Mouse (Mus musculus) monocyte, adult 2 months (primary cell): ENCODE data around the gene Tigd4.
"Not testable (repeated sequence)": the region's sequence is repeated elsewhere in the genome, so short reads cannot be mapped to it uniquely, and the experiment has no call there.

Experiments used
- DNase-seq, 2 experiments: peaks; one replicate each; pipeline ENCODE4 v3.0.0; 2022; ENCODE audit warnings: low spot score in 2 of 2, low read depth in 1 of 2

Gene Tigd4

DNA sequence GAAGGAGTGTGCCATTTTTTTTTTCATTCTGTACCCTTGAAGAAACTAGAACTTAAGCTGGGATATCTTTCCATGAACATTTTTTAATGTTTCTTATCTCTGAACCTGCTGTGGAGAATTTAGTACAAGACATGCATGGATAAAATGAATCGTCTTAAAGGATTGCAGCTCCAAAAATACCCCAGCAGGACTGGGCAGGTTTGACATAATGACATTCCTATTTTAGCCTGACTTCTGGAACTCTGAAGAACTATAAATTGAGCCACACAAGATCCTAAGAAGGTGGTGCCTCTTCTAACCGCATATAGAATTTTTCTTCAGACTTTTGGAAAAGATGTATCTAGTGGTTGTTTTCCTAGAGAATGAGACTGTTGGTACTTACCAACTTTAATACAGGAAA, at the start of gene Tigd4:
TSS of gene Tigd4 (plus strand) at position 301 of the 400 bp plus-strand sequence.
- no peak for DNase-seq

GRCm38 (mm10) chr3:84547177-84547576, 46.2 kb upstream of the Tigd4 start:
- DNase-seq, result no peak

- no peak for DNase-seq
Observed at GRCm38 (mm10) chr3:84555780-84556179, 37.6 kb upstream of the Tigd4 start.

DNA sequence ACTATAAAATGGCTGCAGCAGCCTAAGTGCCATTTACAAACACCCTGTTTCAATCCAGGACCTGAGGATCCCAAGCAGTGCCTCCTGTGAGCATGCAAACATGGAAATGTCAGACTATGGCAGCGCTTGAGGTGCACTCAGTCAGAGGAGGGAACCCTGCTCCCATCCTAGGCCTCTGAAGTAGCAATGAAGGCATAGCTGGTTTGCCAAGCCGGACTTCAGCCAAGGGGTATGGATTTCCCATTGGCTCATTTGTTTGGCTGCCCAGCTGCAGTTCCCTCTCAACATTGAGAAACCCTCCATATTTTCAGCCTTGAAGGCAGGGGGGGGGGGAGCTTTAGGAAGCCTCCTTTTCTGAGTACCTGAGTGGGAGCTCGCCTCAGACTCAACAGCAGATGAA, 35.1 kb upstream of the Tigd4 start:
- no peak for DNase-seq

GRCm38 (mm10) chr3:84562911-84563310, 30.5 kb upstream of the Tigd4 start:
- DNase-seq, result not testable (repeated sequence)

DNA sequence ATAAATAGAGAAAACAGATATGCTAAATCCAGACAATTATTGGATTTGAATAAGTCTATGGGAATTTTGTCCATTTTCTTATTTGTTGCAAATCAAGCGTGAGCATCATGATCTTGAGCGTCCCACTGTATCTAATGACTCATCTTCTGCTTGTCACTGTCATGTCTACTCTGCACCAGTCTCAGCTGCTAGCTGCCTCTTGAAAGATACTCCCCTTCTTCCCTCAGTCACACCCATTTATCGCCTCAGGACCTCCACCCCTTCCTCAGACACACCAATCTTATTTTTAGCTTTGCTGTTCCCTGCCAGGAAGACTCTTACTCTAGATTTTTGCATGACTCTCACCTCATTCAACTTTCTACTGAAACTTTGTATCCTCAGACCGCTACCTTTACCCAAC, 30.0 kb upstream of the Tigd4 start:
- no peak for DNase-seq

DNA sequence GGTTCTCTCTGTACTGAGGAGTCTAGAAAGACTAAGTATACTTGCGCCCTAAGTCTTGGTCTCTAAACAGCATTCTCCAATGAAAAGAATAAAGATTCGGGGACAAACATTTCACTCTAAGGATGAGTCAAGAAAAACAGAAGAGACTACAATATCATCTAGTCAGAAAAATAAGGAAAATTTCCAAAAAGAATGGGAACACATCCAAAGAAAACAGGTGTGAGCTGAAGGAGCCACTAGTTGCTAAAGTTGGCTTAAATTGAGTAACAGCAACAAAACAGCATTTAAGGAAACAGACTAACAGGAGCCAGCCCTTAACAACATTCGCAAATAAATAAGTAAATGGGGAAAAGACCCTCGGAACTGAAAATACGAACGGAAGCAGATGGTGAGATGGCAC, 24.8 kb upstream of the Tigd4 start:
- DNase-seq, result no peak

GRCm38 (mm10) chr3:84569587-84569986, 23.8 kb upstream of the Tigd4 start:
- DNase-seq, result no peak

GRCm38 (mm10) chr3:84570501-84570900, 22.9 kb upstream of the Tigd4 start:
- DNase-seq, result no peak

- DNase-seq, result no peak
Observed at GRCm38 (mm10) chr3:84580716-84581115, 12.7 kb upstream of the Tigd4 start.

DNA sequence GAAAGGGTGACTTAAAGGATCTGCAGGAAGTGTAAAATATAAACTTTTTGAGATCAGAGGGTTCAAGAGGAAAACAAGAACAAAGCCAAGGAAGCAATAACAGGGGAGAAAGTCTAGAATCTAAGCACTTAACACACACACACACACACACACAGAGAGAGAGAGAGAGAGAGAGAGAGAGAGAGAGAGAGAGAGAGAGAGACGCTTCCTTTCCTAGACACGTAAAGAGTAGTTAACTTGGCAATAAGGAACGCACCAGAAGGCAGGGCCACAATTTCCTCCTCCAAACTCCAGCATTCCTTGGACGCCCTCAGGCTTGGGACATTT, 11.7 kb upstream of the Tigd4 start:
- DNase-seq, result no peak

GRCm38 (mm10) chr3:84582023-84582912, 11.1 kb upstream of the Tigd4 start, which contains the start of gene Arfip1:
Gene Arfip1 (minus strand): TSS chr3:84582625.
- peak; percentile 70 to 86 for DNase-seq

GRCm38 (mm10) chr3:84582913-84583276, 10.5 kb upstream of the Tigd4 start:
- DNase-seq, result no peak

DNA sequence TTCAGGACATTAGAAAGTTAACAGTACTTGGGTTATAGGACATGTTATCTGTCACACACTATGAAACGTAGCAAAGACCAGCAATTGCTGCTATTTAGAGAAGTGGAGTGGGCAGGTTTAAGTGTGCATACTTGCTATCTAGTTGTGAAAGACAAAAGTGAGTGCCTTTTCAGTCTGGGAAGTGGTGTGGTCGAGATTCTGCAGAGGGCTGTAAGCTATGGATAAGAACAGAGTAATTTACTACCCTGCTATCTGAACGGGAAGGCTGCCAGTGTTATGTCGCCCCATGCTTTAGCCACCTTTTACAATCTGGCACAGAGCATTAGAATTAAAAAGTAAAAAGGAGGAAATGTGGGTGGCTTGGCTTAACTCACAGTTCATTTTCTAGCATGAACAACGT, 6.6 kb upstream of the Tigd4 start:
- no peak for DNase-seq

GRCm38 (mm10) chr3:84594894-84595676, 1.7 kb downstream of the Tigd4 start:
- DNase-seq, result no peak

DNA sequence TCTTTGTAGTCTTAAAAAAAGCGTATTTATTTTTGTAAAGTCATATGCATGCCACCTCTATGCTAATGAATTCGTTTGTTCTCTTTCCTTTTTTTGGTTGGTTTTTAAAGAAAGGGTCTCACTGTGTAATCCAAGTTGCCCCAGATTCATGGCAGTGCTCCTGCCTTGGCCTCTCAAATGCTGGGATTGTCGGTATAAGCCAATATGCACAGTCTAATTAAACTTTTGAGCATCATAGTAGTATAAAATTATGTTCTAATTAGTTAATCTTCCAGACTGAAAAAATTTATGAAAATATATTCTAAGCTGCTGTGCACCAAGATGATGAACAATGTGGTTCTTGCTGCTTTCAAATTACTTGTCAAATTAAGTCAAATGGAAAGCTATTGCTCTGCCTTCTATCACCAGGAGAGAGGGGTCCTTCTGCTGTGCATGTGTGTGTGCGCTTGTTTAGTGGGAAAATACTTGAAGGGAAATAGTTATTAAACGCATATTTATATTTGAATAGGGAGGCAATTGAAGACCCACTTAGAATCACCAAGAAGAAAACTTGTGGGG, 2.4 kb downstream of the Tigd4 start:
- DNase-seq, result no peak

GRCm38 (mm10) chr3:84597996-84598734, 4.8 kb downstream of the Tigd4 start:
- DNase-seq, result peak; percentile 59 to 82

- DNase-seq, result no peak
Observed at GRCm38 (mm10) chr3:84598756-84599155, 5.4 kb downstream of the Tigd4 start.

DNA sequence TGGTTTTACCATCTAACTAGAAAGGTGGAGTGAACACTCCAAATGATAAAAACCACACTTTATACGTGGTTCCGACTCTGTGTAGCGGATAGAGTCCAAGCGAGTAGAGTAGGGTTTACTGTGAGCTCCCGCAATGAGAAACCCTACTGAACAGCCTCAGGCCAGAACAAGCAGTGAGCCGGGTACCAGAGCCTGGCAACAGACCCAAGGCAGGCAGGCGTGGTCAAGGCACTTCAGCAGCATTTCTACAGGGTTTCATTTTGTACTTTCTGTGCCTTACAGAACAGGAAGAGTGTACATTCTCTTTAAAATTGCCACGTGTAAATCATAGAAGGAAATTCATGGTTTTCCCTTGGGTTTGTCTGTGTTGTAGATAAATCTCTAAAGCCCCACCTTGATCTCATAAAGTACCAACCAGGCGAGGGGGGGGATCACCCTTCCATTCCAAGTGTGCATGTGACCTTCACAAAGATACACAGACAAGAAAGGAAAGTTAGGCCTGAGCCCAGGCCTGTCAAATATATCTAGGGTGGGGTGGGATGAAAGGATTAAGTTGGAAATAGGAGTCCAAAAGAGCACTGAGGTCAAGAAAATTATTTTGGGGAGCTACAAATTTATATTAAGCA, 8.6 kb downstream of the Tigd4 start:
- no peak for DNase-seq

GRCm38 (mm10) chr3:84602759-84603158, 9.4 kb downstream of the Tigd4 start:
- DNase-seq, result no peak

- DNase-seq, result no peak
Observed at GRCm38 (mm10) chr3:84603212-84603611, 9.8 kb downstream of the Tigd4 start.
